Mouse (Mus musculus) brain, embryonic 14.5 days (tissue): ENCODE results near the gene Mettl17. TPM values are rescaled to one million over a fixed set of nuclear protein-coding genes. Genes with fewer than 3 reads are reported as not detected.
A peak's percentile ranks its signal among the peaks of the same experiment; 100 is the strongest.

Experiments
- DNase-seq: peaks from one replicate; pipeline ENCODE4 v3.0.0-alpha.2; 2011; ENCODE audit warnings: low read depth
- CTCF ChIP-seq: fragments of 200-500 bp; IDR thresholded peaks from 2 replicates; pipeline ENCODE4 v1.5.1; 2012; ENCODE audit warnings: inconsistent platforms, mild to moderate bottlenecking, moderate library complexity, borderline replicate concordance; ENCODE audit not compliant: insufficient read depth, insufficient read length; ENCODE audit errors: extremely low read depth
- POLR2A ChIP-seq: fragments of 200-500 bp; IDR thresholded peaks from 2 replicates; pipeline ENCODE4 v1.6.1; 2012; ENCODE audit warnings: mild to moderate bottlenecking, inconsistent platforms, borderline replicate concordance; ENCODE audit not compliant: poor library complexity, insufficient read depth, insufficient read length, severe bottlenecking; ENCODE audit errors: extremely low read depth
- polyA plus RNA-seq: library from polyadenylated mRNA; depleted of rRNA; stranded (reverse); fragments of >200 nt; gene quantifications from 2 replicates; pipeline ENCODE4 v1.2.3, GENCODE M21; 2012

Mettl17 gene
- polyA plus RNA-seq, 1 experiment = 64.9 TPM

DNA sequence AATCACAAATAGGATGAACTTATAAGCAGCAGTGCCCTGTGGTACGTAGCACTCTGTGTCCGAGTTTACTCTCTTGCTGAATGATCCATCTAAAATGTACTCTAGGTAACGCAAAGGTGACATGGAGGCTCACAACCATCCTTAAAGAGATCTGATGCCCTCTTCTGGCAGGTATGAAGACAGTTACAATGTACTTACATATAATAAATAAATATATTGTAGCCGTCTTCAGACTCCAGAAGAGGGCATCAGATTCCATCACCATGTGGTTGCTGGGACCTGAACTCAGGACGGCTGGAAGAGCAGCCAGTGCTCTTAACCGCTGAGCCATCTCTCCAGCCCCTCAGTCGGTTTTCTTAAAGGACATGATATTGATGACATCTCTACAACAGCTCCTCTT, 20.1 kb downstream of the Mettl17 start:
- DNase-seq = peak; percentile 47

DNA sequence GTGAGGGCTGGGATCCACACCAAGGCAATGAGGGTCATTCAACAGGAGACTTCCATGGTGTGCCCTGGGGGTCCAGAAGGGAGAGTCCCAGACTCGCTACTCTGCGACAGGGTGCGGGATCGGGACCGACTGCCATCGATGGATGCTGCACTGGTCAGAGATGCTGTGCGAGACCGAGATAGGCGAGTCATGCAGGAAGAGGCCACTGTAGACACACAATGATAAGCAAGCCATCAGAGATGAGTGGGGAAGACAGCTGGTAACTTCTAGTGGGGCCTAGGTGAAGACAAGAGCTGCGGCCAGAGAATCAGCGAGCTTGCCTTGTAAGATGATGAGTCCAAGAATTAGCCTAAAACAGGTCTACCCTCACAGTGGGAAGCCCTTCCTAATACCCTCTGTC, 21.5 kb downstream of the Mettl17 start:
- no peak for TF ChIP-seq POLR2A
- TF ChIP-seq CTCF = no peak
- no peak for DNase-seq

More for the DNA sequence above, 20.1 kb downstream of the Mettl17 start:
- TF ChIP-seq CTCF (no peak), POLR2A (no peak)

DNA sequence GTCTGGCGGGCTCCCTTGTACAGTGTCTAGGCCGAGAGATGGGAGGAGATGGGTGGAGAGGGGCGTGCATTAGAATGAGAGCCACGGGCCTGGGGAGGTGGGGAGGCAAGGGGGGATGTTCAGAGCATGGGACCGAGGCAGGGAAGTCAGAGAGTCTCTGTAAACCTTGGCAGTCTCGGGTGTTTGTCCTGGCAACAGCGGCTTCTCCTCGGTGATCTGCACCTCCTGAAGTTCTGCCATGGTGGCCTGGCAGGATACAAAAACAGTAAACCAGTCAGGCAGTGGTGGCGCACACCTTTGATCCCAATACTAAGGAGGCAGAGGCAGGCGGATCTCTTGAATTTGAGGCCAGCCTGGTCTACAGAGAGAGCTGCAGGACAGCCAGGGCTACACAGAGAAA, 26.7 kb downstream of the Mettl17 start:
- TF ChIP-seq POLR2A = no peak
- no peak for TF ChIP-seq CTCF

DNA sequence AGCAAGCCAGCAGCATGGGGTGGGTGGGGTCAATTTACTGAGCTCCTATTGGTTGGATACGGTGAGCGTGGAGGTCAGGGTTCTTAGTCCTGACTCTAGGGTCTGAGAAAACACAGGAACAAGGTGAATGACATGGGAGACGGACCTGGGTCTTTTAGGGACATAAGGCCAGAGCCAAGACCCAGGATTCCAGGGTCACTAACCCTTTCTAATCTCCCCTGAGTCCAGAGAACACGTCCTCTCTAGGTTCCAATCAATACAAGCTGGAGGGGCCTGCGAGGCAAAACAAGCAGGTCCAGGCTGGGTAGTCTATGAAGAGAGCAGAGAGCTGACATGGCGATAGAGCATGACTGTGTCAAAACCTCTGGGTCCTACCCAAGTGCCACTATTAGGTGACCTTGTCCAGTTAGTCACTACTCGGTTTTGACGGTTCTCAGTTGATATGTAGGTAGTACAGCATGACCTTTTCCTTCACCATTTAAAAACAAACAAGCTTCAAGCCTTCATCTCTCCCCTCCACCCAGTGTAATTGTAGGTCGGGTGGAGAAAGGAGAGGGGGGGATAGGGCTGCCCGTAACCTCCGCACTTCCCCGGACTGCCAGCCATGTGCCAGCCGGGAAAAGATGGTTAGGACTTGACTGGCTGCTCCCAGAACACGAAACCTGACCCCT, 27.9 kb downstream of the Mettl17 start:
- DNase-seq = peak; percentile 28
- TF ChIP-seq CTCF = no peak
- TF ChIP-seq POLR2A = no peak

More for the DNA sequence above, 26.7 kb downstream of the Mettl17 start:
- no peak for DNase-seq

DNA sequence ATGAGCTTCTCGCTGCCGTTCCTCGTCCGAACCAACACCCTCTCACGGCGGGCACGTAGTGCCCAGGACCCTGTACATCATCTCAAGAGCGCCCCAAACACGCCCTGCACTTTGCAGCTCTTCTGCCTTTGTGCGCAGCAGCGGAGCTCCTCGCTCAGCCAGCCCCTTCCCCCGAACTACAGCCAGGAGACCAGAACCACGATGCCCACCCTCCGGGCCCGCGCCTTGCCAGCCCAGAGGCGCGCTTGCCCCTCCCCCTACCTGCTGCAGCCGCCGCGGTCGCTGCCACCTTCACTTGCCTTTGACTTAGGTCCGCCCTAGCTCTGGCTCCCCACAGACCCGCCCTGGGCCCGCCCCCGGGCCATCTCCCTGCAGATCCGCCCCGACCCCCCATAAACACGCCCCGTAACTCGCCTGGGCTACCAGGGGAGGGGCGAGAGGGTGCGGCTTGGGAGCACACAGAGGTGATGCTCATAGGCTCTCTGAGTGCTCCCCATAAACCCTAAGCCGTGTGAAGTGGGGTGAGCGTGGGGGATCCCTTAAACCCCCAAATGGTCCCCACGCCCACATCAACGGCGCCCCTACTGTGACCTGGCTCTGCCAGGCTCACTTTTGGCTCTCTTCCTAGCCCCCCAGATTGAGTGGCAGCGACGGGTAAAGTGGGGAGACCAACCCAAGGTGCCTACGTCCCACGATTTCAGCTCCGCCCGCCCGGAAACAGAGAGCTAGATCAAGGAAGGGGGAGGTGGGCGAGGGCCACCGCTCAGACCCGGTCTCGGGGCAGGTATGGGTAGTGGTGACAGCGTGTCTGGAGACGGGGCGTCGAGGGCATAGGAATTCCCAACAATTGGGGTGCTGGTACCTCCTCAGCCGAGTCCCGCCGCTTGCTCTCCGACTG, 28.7 kb downstream of the Mettl17 start:
- TF ChIP-seq POLR2A (0 out of 2 replicates have a peak, but pooled peaks have one; percentile 24), CTCF (no peak)
- DNase-seq = peak; percentile 87

DNA sequence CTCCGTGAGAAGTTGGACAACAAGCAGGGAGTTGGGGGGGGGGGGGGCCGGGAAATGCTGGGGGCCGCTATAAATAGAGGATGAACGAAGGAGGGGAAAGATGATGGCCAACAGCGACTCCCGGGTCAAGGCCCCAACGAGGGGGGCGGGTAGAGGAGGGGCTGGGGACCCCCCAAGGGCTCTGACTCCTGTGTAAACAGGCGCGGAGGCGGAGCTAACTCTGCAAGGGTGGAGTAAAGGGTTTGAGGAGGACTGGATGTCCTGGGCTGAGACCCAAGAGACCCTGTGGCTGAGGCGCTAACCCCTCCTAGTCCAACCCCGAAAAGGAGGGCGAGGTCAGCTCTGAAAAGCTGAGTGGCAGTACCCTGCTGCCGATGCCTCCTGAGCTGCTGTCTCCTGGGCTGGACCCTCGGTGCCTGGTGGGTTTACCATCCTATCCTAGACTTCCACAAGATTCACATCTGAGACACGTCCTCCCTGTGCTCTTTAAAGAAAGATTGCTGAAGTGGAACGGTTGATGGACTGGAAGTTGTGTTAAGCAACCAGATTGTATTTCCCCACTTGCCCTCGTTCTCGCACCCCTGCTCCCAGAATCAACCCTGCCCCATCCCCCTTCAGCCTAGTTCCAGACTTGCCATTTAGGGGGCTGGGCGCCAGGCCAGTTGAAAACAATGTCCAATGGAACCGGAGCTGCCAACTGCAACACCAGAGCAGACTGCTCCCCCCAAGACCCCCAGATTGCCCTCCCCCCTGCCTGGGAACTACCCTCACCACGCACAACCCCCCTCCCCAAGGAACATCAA, 29.5 kb downstream of the Mettl17 start, which contains the start of gene Ndrg2:
Gene Ndrg2, minus strand, starts transcription at position 199 of the 803 bp plus-strand sequence.
- DNase-seq = peak; percentile 96
- TF ChIP-seq POLR2A (no peak), CTCF (no peak)

DNA sequence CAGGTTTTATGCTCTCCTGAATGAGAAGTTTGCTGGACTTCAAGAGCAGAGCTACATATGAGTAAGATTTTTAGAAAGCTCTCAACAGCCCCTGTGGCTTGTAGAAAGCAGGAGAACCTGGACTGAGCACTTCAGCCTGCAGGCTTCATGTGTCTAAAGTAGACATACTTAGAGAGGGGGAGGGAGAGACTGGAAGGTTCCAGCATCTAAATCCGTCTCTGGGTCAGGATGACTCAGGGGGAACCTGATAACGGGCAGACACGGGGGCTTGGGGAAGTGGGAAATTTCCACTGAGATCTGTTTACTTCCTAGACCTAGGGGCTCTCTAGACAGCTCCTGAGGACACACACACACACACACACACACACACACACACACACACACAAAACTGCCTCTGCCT, 30.4 kb downstream of the Mettl17 start:
- TF ChIP-seq CTCF = no peak
- no peak for TF ChIP-seq POLR2A
- no peak for DNase-seq

DNA sequence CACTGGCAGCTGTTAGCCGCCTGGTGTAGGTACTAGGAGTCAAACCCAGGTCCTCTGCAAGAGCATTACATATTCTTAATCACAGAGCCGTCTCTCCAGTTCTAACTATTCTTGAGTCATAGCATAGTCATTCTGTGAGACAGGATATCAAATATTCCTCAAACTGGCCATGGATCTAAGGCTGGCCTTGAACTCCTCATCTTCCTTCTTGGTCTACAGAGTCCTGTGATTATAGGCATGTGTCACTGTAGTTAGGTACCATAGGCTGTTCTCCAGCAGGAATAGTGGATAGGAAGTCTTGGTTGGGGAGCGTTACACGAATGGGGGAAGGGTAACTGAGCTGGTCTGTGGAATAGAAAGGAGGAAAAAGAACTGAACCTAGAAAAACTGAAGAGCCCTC, 31.9 kb downstream of the Mettl17 start:
- TF ChIP-seq POLR2A (no peak), CTCF (no peak)
- no peak for DNase-seq

DNA sequence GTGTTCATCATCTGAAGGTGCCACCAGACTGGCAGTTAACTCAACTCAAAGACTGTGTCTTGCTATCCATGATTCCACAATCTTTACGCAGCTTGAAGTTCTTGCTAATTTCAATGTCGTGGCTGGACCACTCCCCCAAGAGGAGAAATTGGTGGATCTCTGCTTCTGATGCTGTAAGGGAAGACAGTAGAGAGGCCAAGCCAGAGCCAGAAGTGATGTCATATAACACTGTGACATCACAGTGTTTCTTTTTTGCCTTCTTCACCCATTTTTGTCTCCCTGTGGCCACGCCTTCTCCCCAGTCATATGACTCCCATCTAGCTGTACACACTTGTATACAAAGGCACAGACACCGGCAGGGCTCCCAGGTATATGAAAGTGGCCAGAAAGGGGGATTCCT, 33.5 kb downstream of the Mettl17 start, which contains the start of gene Tppp2:
Gene Tppp2, plus strand, starts transcription at position 301 of the 400 bp plus-strand sequence.
- DNase-seq = no peak
- TF ChIP-seq CTCF = no peak
- TF ChIP-seq POLR2A = no peak

DNA sequence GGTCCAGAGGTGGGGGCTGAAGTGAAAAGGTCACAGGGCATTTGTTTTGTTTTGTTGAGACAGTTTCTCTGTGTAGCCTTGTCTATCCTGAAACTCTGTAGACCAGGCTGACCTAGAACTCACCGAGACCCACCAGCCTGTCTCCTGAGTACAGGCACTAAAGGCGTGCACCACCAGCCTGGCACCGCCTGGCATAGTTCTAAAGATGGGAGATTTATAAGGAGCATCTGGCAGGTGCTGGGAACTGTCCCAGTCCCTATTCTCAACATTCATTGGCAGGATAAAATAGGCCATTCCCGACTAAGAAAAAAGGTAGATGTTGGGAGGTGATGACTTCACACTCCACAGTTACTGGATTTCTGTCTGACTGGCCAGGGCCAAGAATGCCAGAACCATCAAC, 34.3 kb downstream of the Mettl17 start:
- no peak for DNase-seq
- TF ChIP-seq CTCF (no peak), POLR2A (no peak)
